Mouse (Mus musculus): ENCODE measurements at regions not wholly inside any gene's neighbourhood (a gene's known extent, or its start where the extent isn't known, plus 50 kb on each side); places are given as distances from the start of the nearest gene placed in this dataset.
A peak's percentile ranks its signal among the peaks of the same experiment; 100 is the strongest.

DNA sequence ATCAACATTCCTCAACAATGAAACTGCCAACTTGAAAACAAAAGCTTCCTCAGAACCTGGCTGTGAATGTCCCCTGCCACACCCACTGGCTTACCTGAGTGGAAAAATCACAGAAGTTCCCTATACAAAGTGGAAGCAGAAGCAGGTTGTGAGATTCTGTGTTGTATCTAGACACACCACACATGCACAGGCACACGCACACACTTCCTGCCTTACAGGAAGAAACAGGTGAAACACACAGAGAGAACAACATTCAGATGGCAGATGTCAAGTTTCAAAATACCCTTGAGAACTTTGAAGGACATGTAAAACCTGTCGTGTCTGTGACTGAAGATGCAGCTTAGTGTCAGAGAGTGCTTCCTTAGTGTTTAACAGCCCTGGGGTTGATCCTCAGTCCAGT is 413.5 kb upstream of the 4930412O13Rik start:
- WGBS = 17% methylated on average over 2 of the region's 2 CpGs
- Histone ChIP-seq H3K27ac (ENCODE audit: control insufficient read depth, insufficient read depth, low read length) (no peak overlapping the region), H3K36me3 (ENCODE audit: control insufficient read depth, insufficient read depth, low read length) (no peaks in the 10 kb centered on the region), H3K27me3 (ENCODE audit: control insufficient read depth, insufficient read depth, low read length) (no peaks in the 10 kb centered on the region; the same call in 1 of the 2 replicates), H3K4me3 (ENCODE audit: control insufficient read depth, insufficient read depth, low read length) (no peak overlapping the region), H3K4me1 (replicated peaks; ENCODE audit: control insufficient read depth, insufficient read depth, low read length) (0 out of 2 replicates have a peak, but pooled peaks cover 4% of the 10 kb centered on the region)
- no peak for TF ChIP-seq CTCF (IDR thresholded peaks at IDR 0.05; ENCODE audit: borderline replicate concordance, control insufficient read depth, extremely low read depth, insufficient read depth, low read length, poor library complexity)
- no peak for TF ChIP-seq POLR2A (IDR thresholded peaks at IDR 0.05; ENCODE audit: control insufficient read depth, extremely low read depth, insufficient read depth, low read length, poor library complexity)
- peak; percentile 7 for DNase-seq

DNA sequence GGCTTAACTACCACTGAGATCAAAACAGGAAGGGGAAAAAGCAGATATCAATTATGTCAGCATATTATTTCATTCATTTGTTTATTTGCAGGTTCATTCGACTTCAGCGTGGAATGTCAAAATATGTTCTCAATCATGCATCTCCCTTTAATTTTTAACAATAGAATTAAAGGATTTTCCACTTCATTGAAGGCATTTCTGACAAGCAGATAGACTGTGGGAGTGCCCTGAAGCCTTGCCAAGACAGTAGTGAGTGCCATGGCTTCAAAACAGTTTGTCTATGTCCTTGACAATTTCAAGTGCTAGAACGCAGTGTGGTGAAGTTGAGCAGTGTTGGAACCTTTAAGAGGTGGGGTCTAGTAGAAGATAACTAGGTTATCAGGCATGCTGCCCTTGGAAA is 412.4 kb upstream of the 4930412O13Rik start:
- Histone ChIP-seq H3K36me3 (ENCODE audit: control insufficient read depth, insufficient read depth, low read length) (no peaks in the 10 kb centered on the region), H3K27ac (ENCODE audit: control insufficient read depth, insufficient read depth, low read length) (no peak overlapping the region), H3K4me3 (ENCODE audit: control insufficient read depth, insufficient read depth, low read length) (no peak overlapping the region), H3K4me1 (replicated peaks; ENCODE audit: control insufficient read depth, insufficient read depth, low read length) (0 out of 2 replicates have a peak, but pooled peaks cover 4% of the 10 kb centered on the region), H3K27me3 (ENCODE audit: control insufficient read depth, insufficient read depth, low read length) (no peaks in the 10 kb centered on the region)
- no peak for DNase-seq
- TF ChIP-seq CTCF (IDR thresholded peaks at IDR 0.05; ENCODE audit: borderline replicate concordance, control insufficient read depth, extremely low read depth, insufficient read depth, low read length, poor library complexity) (no peak), POLR2A (IDR thresholded peaks at IDR 0.05; ENCODE audit: control insufficient read depth, extremely low read depth, insufficient read depth, low read length, poor library complexity) (no peak)
- WGBS = 92% methylated on average over 3 of the region's 3 CpGs

DNA sequence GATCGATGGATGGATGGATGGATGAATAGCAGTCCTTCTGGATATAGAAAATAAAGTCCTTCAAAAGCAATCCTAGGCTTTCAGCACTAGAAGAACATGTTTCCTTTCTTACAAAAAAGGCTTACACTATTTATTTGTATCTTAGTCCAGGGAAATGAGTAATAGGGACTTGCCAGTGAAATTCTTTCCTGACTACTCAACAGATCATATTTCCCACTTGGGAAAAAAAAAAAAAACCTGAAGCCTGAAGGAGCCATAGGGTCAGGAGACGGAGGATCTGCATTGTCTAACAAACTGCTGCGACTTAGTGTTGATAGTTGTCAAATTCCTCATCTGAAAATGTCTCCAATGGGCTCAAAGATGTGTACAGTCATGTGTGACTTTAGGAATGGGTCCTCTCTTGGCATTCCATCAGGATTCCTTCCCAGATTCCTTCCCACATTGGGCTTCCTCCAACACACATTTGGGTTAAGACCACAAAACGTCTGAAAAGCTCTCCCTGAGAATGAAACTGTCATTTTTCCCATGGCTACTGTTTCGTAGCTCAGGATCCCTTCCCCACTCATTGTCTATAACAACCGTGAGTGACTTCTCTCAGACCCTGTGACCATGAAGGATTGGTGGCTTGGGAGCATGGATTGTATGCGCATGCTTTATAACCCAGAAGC is 399.2 kb upstream of the 4930412O13Rik start:
- 89% methylated on average over 7 of the region's 7 CpGs for WGBS
- no peak for DNase-seq
- peaks cover 6% of the 10 kb centered on the region; the same call in 1 of the 2 replicates for H3K4me1 ChIP-seq (replicated peaks; ENCODE audit: control insufficient read depth, insufficient read depth, low read length)
- TF ChIP-seq CTCF (IDR thresholded peaks at IDR 0.05; ENCODE audit: borderline replicate concordance, control insufficient read depth, extremely low read depth, insufficient read depth, low read length, poor library complexity) = no peak
- no peak for TF ChIP-seq POLR2A (IDR thresholded peaks at IDR 0.05; ENCODE audit: control insufficient read depth, extremely low read depth, insufficient read depth, low read length, poor library complexity)
- H3K27me3 ChIP-seq (ENCODE audit: control insufficient read depth, insufficient read depth, low read length) = no peaks in the 10 kb centered on the region
- H3K27ac ChIP-seq (ENCODE audit: control insufficient read depth, insufficient read depth, low read length) = peak overlapping the region; percentile 19; the same call in 1 of the 2 replicates
- no peak overlapping the region for H3K4me3 ChIP-seq (ENCODE audit: control insufficient read depth, insufficient read depth, low read length)
- no peaks in the 10 kb centered on the region for H3K36me3 ChIP-seq (ENCODE audit: control insufficient read depth, insufficient read depth, low read length)

DNA sequence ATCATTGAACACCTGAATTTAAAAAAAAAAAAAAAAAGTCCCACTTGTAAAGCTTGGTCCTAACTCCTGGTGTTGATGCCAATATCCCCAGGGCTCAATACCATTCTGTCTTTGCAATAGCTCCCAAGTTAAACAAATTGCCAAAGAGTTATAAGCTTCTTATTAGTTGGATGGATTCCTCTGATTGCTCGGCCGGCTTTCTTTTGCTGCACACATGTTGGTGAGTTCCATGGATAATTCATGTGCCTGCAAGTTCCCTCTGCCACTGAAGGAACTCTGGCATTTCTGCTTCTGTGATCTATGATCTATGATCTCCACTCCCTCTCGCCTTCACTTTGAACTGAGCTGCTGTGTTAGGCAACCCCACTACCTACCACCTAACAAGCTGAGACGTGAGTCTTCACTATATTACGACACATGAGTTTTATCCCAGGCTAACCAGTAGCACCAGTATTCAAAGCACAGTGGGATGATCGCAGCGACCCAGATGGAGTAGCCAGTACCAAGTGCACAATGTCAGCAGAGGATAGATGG is 393.6 kb upstream of the 4930412O13Rik start:
- H3K4me1 ChIP-seq (replicated peaks; ENCODE audit: control insufficient read depth, insufficient read depth, low read length) = peaks cover 12% of the 10 kb centered on the region; the same call in 1 of the 2 replicates
- WGBS = 88% methylated on average over 7 of the region's 7 CpGs
- no peak for TF ChIP-seq POLR2A (IDR thresholded peaks at IDR 0.05; ENCODE audit: control insufficient read depth, extremely low read depth, insufficient read depth, low read length, poor library complexity)
- TF ChIP-seq CTCF (IDR thresholded peaks at IDR 0.05; ENCODE audit: borderline replicate concordance, control insufficient read depth, extremely low read depth, insufficient read depth, low read length, poor library complexity) = no peak
- H3K4me3 ChIP-seq (ENCODE audit: control insufficient read depth, insufficient read depth, low read length) = no peak overlapping the region
- DNase-seq = no peak
- no peak overlapping the region for H3K27ac ChIP-seq (ENCODE audit: control insufficient read depth, insufficient read depth, low read length)
- H3K36me3 ChIP-seq (ENCODE audit: control insufficient read depth, insufficient read depth, low read length) = no peaks in the 10 kb centered on the region
- no peaks in the 10 kb centered on the region for H3K27me3 ChIP-seq (ENCODE audit: control insufficient read depth, insufficient read depth, low read length)

DNA sequence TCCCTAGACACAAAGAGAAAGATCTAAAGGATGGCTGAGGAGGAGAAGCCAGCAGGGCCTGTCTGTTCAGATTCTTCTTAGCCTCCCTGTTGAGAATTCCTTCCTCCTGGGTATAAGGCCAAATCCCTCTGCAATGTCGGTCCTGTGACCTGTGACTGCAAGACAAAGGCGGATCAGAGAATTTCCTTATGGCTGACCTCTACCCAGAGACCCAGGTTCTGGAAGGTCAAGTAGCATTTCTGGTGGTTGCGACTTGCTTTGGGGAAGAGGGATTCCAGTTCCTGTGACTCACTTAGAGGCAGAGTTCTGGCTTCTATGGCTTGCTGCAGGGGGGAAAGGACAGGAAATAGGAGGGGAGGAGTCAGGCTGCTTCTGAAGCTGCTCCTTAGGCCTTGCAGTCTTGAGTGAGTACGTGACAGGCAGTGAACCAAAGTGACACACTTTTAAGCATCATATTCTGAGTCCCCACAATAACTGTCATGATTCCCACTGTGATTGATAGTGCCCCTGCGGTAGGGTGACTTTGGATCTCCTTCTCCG is 387.4 kb upstream of the 4930412O13Rik start:
- H3K27me3 ChIP-seq (ENCODE audit: control insufficient read depth, insufficient read depth, low read length) = no peaks in the 10 kb centered on the region
- 57% methylated on average over 6 of the region's 6 CpGs for WGBS
- no peaks in the 10 kb centered on the region for H3K36me3 ChIP-seq (ENCODE audit: control insufficient read depth, insufficient read depth, low read length)
- H3K4me3 ChIP-seq (ENCODE audit: control insufficient read depth, insufficient read depth, low read length) = no peak overlapping the region
- TF ChIP-seq POLR2A (IDR thresholded peaks at IDR 0.05; ENCODE audit: control insufficient read depth, extremely low read depth, insufficient read depth, low read length, poor library complexity) (no peak), CTCF (IDR thresholded peaks at IDR 0.05; ENCODE audit: borderline replicate concordance, control insufficient read depth, extremely low read depth, insufficient read depth, low read length, poor library complexity) (no peak)
- peak; percentile 62 for DNase-seq
- peaks cover 10% of the 10 kb centered on the region for H3K4me1 ChIP-seq (replicated peaks; ENCODE audit: control insufficient read depth, insufficient read depth, low read length)
- no peak overlapping the region for H3K27ac ChIP-seq (ENCODE audit: control insufficient read depth, insufficient read depth, low read length)

DNA sequence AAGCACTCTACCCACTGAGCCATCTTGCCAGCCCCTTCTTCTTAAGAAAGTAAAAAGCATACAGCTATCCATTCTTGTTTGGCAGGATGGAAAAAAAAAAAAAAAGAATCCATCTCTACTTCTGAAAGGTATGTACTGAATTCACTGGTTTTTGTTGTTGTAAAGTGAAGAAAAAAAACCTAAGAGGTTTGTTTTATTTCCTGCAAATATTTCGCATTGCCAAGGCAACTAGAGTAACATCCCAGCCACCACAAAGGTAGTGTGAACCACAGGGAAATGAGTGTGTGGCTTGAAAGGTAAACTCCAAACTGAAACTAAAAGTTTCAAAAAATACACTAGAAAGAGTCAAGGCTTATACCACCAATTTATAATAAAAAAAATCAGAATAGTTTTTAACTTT is 361.0 kb upstream of the 4930412O13Rik start:
- WGBS = 9% methylated on average over 1 of the region's 1 CpGs
- no peaks in the 10 kb centered on the region for H3K36me3 ChIP-seq (ENCODE audit: control insufficient read depth, insufficient read depth, low read length)
- peaks cover 11% of the 10 kb centered on the region for H3K4me1 ChIP-seq (replicated peaks; ENCODE audit: control insufficient read depth, insufficient read depth, low read length)
- TF ChIP-seq POLR2A (IDR thresholded peaks at IDR 0.05; ENCODE audit: control insufficient read depth, extremely low read depth, insufficient read depth, low read length, poor library complexity) (no peak), CTCF (IDR thresholded peaks at IDR 0.05; ENCODE audit: borderline replicate concordance, control insufficient read depth, extremely low read depth, insufficient read depth, low read length, poor library complexity) (no peak)
- DNase-seq = peak; percentile 29
- no peak overlapping the region for H3K4me3 ChIP-seq (ENCODE audit: control insufficient read depth, insufficient read depth, low read length)
- peak overlapping the region; percentile 82 for H3K27ac ChIP-seq (ENCODE audit: control insufficient read depth, insufficient read depth, low read length)
- no peaks in the 10 kb centered on the region for H3K27me3 ChIP-seq (ENCODE audit: control insufficient read depth, insufficient read depth, low read length)
